Mouse (Mus musculus) liver, embryonic 14.5 days (tissue): ENCODE data around the gene Dtwd1.

ENCODE experiments used
- CTCF ChIP-seq: IDR thresholded peaks from 2 replicates; pipeline ENCODE4 v1.5.1; 2016; ENCODE audit warnings: antibody characterized with exemption, low read depth, control low read depth
- EP300 ChIP-seq: IDR thresholded peaks from 2 replicates; pipeline ENCODE4 v1.6.1; 2016; ENCODE audit warnings: antibody characterized with exemption, low read depth

- TF ChIP-seq CTCF (no peak), EP300 (no peak)
These were observed 14.4 kb downstream of the Dtwd1 start for GRCm38 (mm10) chr2:126166335-126166734.
